Mouse (Mus musculus): ENCODE data around the gene Prkn. TPM values are rescaled to one million over a fixed set of nuclear protein-coding genes. Genes with fewer than 3 reads are reported as not detected.

Gene Prkn
- polyA plus RNA-seq (2015; fragmentation: Nextera tagmentation; extraction: Ambion mirVana), result 2.3 and 3.3 TPM in 2 replicates

DNA sequence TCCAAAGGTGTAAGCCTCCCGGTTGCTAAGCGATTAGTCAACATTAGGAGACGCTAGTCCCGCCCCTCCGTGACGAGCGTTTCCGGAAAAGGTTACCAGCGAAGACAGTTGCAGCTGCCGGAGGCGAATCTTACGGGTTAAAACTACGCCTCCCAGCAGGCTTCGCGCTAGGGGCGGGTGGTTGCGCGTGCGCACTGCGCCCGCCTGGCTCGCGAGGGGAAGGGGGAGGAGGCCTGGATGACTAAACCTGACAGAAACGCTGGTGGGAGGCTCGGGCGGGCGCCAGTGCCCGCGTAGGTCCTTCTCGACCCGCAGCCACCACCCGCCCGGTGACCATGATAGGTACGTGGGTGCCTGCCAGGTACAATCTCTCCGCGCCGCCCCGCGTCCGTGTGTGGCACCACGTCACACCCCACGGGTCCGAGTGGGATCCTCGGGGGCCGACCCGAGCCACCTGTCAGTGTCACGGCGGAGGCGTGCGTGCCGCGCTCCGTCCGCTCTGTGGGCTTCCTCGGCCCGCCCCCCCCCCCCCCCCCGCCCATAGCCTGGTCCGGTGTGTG lies at the start of gene Prkn, which contains the start of gene Pacrg:
Gene Prkn, plus strand, starts transcription at position 237 of the 560 bp plus-strand sequence.
Gene Pacrg, minus strand, starts transcription at position 164 of the 560 bp plus-strand sequence.
- ATAC-seq (ENCODE audit: low FRiP score, low TSS enrichment), result peak; percentile 98
- Histone ChIP-seq H3K4me2 (replicated peaks; ENCODE audit: low read depth) (peak within 1 kb of the TSS; percentile 84), H3K36me3 (ENCODE audit: control insufficient read depth, insufficient read depth, low read length) (no peaks in the 10 kb centered on the region), H3K4me3 (ENCODE audit: low read depth, low read length) (peak within 1 kb of the TSS; percentile 68), H3K4me1 (replicated peaks; ENCODE audit: control insufficient read depth, insufficient read depth) (no peaks in the 10 kb centered on the region), H3K27ac (replicated peaks) (peak within 1 kb of the TSS; percentile 83), H3K9me3 (ENCODE audit: control insufficient read depth, low read length) (no peaks in the 10 kb centered on the region), H3K9ac (ENCODE audit: low read length) (peak within 1 kb of the TSS; percentile 76), H3K27me3 (ENCODE audit: control insufficient read depth, insufficient read depth, low read length) (no peaks in the 10 kb centered on the region)
- TF ChIP-seq CTCF (IDR thresholded peaks at IDR 0.05; ENCODE audit: low read depth) (0 out of 2 replicates have a peak, but pooled peaks have one; percentile 9), EP300 (optimal IDR thresholded peaks at IDR 0.05) (no peak)
- peak; percentile 99 for DNase-seq (ENCODE audit: low spot score)
- under 1% methylated on average over 44 of the region's 58 CpGs for WGBS

DNA sequence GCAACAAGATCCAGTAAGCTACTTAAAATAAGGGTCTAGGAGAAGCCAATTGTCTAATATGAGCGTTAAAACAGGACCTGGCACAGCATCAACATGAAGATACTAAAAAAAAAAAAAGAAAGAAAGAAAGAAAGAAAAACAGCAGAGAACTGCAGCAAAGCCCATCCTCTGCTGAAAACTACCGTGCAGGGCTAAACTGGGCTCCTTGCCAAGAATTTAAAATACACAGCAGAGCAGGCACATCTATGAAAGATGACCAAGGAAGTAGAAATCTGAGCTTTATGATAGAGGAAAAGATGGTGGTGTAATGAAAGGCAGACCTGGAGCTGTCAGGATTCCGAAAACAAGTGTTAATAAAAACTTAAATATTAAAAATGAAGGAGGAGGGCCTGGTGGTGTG lies 48.5 kb upstream of the Prkn start:
- Histone ChIP-seq H3K27ac (replicated peaks) (no peak overlapping the region), H3K4me2 (replicated peaks; ENCODE audit: low read depth) (no peak overlapping the region), H3K9me3 (ENCODE audit: control insufficient read depth, low read length) (no peaks in the 10 kb centered on the region), H3K4me3 (ENCODE audit: low read depth, low read length) (no peak overlapping the region), H3K4me1 (replicated peaks; ENCODE audit: control insufficient read depth, insufficient read depth) (no peaks in the 10 kb centered on the region), H3K9ac (ENCODE audit: low read length) (no peak overlapping the region), H3K27me3 (ENCODE audit: control insufficient read depth, insufficient read depth, low read length) (no peaks in the 10 kb centered on the region), H3K36me3 (ENCODE audit: control insufficient read depth, insufficient read depth, low read length) (no peaks in the 10 kb centered on the region)
- TF ChIP-seq CTCF (IDR thresholded peaks at IDR 0.05; ENCODE audit: low read depth), result no peak
- TF ChIP-seq EP300 (optimal IDR thresholded peaks at IDR 0.05), result no peak
- 24% methylated on average over 3 of the region's 3 CpGs for WGBS
- ATAC-seq (ENCODE audit: low FRiP score, low TSS enrichment) (no peak), DNase-seq (ENCODE audit: low spot score) (no peak)

DNA sequence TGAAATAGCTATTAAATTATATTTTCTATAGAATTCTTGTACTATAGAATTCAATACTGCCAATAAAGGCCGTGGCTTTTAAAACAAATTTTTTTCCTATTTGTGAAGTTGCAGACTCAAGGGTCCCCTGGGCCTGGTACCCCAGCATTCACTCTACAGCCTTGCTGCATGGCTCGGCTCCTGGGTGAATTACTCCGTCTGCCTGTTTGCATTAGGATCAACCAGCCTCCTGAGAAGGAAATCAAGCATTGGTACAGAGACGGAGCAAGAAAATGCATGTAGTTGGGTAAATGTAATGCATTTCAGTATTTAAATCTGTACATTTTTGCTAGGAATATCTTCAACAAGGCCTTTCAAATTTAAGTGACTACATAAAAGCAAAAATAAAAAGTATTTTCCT lies 33.5 kb upstream of the Prkn start:
- no peak for ATAC-seq (ENCODE audit: low FRiP score, low TSS enrichment)
- Histone ChIP-seq H3K27ac (replicated peaks) (no peak overlapping the region), H3K27me3 (ENCODE audit: control insufficient read depth, insufficient read depth, low read length) (no peaks in the 10 kb centered on the region), H3K4me2 (replicated peaks; ENCODE audit: low read depth) (no peak overlapping the region), H3K9ac (ENCODE audit: low read length) (no peak overlapping the region), H3K4me1 (replicated peaks; ENCODE audit: control insufficient read depth, insufficient read depth) (no peaks in the 10 kb centered on the region), H3K36me3 (ENCODE audit: control insufficient read depth, insufficient read depth, low read length) (no peaks in the 10 kb centered on the region), H3K9me3 (ENCODE audit: control insufficient read depth, low read length) (no peaks in the 10 kb centered on the region), H3K4me3 (ENCODE audit: low read depth, low read length) (no peak overlapping the region)
- TF ChIP-seq EP300 (optimal IDR thresholded peaks at IDR 0.05) (no peak), CTCF (IDR thresholded peaks at IDR 0.05; ENCODE audit: low read depth) (no peak)
- 71% methylated on average over 4 of the region's 4 CpGs for WGBS
- no peak for DNase-seq (ENCODE audit: low spot score)

DNA sequence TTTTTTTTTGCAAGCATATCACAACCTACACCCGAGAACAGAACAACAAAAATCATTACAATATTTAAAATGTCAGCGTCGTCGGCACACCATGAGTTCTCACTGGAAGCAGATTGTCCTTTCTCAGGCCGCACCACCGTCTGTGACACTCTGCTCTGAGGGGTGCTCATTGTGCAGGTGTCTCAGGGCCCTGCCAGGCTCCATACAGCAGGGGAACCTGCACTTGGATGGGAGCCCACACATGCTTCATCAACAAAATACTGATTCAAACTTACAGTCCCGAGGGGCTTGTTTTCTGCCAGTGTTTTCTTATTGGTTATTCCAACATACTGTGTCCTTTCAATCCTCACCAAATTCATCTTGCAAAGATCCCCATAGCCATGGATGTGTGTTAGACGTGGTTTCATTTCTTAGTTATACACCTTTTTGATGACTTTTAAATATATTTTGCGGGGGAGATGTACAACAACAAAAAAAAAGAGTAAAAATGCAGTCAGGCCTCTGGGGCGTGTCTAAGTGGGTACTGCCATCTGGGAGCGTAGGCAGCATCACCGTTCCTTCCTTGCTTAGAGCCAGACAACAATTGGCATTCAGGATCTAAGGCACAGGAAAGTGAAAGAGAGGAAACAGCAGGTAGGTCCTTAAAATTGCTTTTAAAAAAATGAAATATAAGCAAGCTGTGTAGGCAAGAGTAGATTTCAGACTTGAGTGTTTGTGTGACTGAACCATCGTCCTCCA lies 32.8 kb upstream of the Prkn start:
- no peak overlapping the region for H3K9ac ChIP-seq (ENCODE audit: low read length)
- DNase-seq (ENCODE audit: low spot score) (no peak), ATAC-seq (ENCODE audit: low FRiP score, low TSS enrichment) (no peak)

DNA sequence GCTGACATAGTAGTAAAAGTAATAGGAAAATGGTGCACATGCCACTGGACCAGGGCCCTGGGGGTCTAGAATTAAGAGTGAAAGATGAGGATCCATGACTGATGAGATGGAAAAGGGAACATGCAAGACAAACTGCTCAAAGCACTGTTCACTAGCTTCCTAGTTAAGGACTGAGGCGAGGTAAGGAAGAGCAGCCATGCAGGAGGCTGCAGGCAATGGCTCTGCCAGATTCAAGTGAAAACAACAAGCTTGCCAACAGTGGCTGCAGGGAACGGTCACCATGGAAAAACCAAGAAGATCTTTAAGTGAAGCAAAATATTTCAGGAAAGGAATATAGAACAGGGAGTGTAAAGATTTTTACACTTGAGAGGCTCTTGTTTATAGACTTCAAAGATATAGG lies 31.6 kb upstream of the Prkn start:
- Histone ChIP-seq H3K9me3 (ENCODE audit: control insufficient read depth, low read length) (no peaks in the 10 kb centered on the region), H3K4me1 (replicated peaks; ENCODE audit: control insufficient read depth, insufficient read depth) (no peaks in the 10 kb centered on the region), H3K4me2 (replicated peaks; ENCODE audit: low read depth) (no peak overlapping the region), H3K36me3 (ENCODE audit: control insufficient read depth, insufficient read depth, low read length) (no peaks in the 10 kb centered on the region), H3K27ac (replicated peaks) (no peak overlapping the region), H3K27me3 (ENCODE audit: control insufficient read depth, insufficient read depth, low read length) (no peaks in the 10 kb centered on the region), H3K4me3 (ENCODE audit: low read depth, low read length) (no peak overlapping the region), H3K9ac (ENCODE audit: low read length) (no peak overlapping the region)
- ATAC-seq (ENCODE audit: low FRiP score, low TSS enrichment), result no peak
- DNase-seq (ENCODE audit: low spot score), result no peak
- WGBS, result 75% methylated on average over 2 of the region's 2 CpGs
- TF ChIP-seq EP300 (optimal IDR thresholded peaks at IDR 0.05), result no peak

More for the DNA sequence above, 32.8 kb upstream of the Prkn start:
- Histone ChIP-seq H3K4me3 (ENCODE audit: low read depth, low read length) (no peak overlapping the region), H3K4me1 (replicated peaks; ENCODE audit: control insufficient read depth, insufficient read depth) (no peaks in the 10 kb centered on the region), H3K27me3 (ENCODE audit: control insufficient read depth, insufficient read depth, low read length) (no peaks in the 10 kb centered on the region), H3K9me3 (ENCODE audit: control insufficient read depth, low read length) (no peaks in the 10 kb centered on the region), H3K4me2 (replicated peaks; ENCODE audit: low read depth) (no peak overlapping the region), H3K27ac (replicated peaks) (no peak overlapping the region), H3K36me3 (ENCODE audit: control insufficient read depth, insufficient read depth, low read length) (no peaks in the 10 kb centered on the region)
- TF ChIP-seq EP300 (optimal IDR thresholded peaks at IDR 0.05) (no peak), CTCF (IDR thresholded peaks at IDR 0.05; ENCODE audit: low read depth) (no peak)
- whole genome bisulfite sequencing, result 84% methylated on average over 13 of the region's 13 CpGs

DNA sequence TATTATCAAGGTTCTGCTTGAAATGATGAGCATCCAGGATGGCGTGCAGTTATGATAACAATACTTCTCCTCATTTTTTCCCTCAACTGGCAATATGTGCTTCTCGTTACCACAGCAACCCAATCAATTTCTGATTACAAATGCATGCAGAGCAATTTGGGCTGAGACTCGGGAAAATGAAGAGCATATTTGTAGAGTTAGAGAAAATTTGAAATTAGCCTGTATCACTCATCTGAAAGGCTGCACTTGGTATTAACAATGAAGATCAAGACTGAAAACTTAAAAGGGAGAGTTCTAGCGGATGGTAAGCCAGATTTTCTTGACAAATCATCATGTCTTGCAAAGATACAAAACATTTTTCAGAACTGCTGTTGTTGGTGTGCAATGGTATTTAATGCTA lies 21.2 kb upstream of the Prkn start:
- no peak for DNase-seq (ENCODE audit: low spot score)
- Histone ChIP-seq H3K4me2 (replicated peaks; ENCODE audit: low read depth) (no peak overlapping the region), H3K4me1 (replicated peaks; ENCODE audit: control insufficient read depth, insufficient read depth) (no peaks in the 10 kb centered on the region), H3K4me3 (ENCODE audit: low read depth, low read length) (no peak overlapping the region), H3K36me3 (ENCODE audit: control insufficient read depth, insufficient read depth, low read length) (no peaks in the 10 kb centered on the region), H3K9ac (ENCODE audit: low read length) (no peak overlapping the region), H3K27me3 (ENCODE audit: control insufficient read depth, insufficient read depth, low read length) (no peaks in the 10 kb centered on the region), H3K9me3 (ENCODE audit: control insufficient read depth, low read length) (no peaks in the 10 kb centered on the region), H3K27ac (replicated peaks) (no peak overlapping the region)
- TF ChIP-seq EP300 (optimal IDR thresholded peaks at IDR 0.05), result no peak
- no peak for ATAC-seq (ENCODE audit: low FRiP score, low TSS enrichment)
- 75% methylated on average over 4 of the region's 4 CpGs for WGBS
